Mouse (Mus musculus) large intestine, adult 2 months (tissue): ENCODE results near the gene Bad. TPM values are rescaled to one million over a fixed set of nuclear protein-coding genes. Genes with fewer than 3 reads are reported as not detected.
A peak's percentile ranks its signal among the peaks of the same experiment; 100 is the strongest.
"Not testable (repeated sequence)": the region's sequence is repeated elsewhere in the genome, so short reads cannot be mapped to it uniquely, and the experiment has no call there.

Source experiments
- DNase-seq: peaks from one replicate; pipeline ENCODE4 v3.0.0-alpha.2; 2012; ENCODE audit warnings: low read depth, low spot score
- WGBS: fragments of 180-500 bp; shearing (Covaris S2); methylation state at CpG from one replicate; pipeline ENCODE4 v1.1.7; 2018; 5-methylcytosine and 5-hydroxymethylcytosine counted together
- polyA plus RNA-seq: library from polyadenylated mRNA; depleted of rRNA; stranded (reverse); fragments of >200 nt; gene quantifications from 2 replicates; pipeline ENCODE4 v1.2.3, GENCODE M21; 2012

Bad gene
- polyA plus RNA-seq, 1 experiment, result 78.2 TPM

DNA sequence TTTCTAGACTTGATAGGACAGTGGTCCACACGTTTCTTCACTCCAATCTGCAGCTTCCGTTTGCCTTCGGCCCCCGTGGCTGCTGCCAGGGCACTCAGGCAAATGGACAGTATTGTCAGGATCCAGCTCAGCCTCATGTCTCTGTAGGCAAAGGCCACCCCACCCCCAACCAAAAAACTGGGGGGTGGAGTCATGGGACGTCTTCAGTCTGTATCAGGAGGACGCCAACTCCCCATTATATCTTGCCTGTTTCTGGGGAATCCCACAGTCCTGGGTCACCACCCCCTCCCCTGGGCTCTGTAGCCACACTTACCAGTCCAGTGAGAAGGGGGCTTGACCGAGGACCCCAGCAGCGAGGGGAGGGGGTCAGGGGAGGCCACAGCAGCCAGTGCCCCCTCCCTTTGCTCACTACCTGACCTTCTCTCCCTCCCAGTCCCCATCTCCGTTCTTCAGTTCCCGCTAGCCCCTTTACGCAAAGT is 37.4 kb downstream of the Bad start:
- DNase-seq, result no peak
- 13% methylated on average over 11 of the region's 11 CpGs for WGBS

DNA sequence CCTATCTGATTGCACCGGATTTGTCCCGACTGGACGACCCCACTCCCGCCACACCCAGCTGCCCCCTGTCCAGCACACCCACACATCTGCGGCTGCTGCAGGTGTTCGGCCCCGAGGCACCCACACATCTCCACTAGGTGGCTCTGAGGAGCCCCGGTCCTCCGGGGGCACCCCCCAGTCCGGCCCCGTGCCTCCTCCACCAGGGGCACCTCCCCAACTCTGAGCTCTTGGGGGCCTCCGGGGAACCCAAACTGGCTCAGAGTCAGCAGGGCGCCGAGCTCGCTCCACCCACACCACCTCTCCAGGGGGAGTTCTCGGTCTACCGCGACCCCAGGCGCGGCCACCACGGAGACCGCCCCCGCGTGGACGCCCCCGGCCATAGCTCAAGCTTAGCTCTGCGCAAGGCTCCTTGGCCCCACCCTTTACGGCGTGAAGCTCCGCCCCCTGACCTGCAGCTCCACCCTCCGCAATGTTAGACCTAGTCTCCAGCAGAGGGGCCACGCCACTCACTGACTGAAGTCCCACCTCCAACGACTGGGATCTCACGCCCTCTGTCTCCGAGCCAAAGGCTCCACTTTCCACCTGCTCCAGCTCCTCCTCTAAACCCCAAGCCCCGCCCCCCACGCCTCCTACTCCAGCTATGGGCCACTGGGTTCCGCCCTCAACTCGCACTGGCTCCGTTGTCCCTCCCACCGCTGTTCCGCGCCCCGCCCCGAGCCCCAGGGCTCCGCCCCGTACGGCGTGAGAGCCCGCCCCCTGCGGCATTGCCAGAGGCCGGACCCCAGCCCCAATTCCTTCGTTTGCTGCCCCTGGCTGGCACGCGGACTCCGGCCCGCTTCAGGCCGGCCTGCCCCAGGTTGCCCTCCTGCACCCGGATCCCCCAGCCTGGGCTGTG is 38.1 kb downstream of the Bad start:
- WGBS, result 1% methylated on average over 59 of the region's 59 CpGs

DNA sequence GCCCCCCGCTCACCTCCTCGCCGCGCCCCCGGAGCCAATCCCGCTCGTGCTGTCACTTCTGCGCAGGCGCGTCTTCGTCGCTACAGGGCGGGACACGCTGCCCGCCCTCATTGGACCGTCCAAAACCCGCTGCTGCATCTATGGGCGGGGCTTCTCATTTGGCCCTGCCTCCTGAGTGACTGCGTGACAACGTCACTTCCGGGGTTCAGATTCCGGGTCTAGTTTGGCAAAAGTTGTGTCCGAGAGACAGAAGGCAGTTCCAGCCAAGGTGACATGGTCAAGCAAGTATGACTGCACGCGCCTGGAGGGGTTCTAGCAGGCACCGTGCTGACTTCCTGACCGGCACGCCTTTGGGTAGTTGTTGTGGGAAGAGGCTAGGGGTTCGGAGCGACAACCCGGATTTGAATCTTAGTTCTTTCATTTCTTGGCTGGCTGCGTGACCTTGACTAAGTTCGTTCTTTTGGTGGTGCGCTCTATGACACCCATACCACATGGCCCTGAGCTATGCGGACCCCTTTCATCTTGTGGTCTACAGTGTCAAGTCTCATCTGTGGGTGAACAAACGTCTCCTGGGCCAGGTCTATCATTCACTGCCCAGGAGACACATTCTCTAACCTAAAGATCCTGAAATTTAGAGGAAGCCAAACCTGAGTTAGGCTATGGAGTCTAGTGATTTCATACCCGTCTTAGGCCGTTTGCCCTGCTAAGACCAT is 38.9 kb downstream of the Bad start, which contains the start of gene Fkbp2:
Gene Fkbp2 (minus strand): TSS at position 121 of the 713 bp plus-strand sequence.
- peak; percentile 98 for DNase-seq
- WGBS, result 1% methylated on average over 38 of the region's 38 CpGs

More for the DNA sequence above, 38.1 kb downstream of the Bad start:
- peak; percentile 98 for DNase-seq

DNA sequence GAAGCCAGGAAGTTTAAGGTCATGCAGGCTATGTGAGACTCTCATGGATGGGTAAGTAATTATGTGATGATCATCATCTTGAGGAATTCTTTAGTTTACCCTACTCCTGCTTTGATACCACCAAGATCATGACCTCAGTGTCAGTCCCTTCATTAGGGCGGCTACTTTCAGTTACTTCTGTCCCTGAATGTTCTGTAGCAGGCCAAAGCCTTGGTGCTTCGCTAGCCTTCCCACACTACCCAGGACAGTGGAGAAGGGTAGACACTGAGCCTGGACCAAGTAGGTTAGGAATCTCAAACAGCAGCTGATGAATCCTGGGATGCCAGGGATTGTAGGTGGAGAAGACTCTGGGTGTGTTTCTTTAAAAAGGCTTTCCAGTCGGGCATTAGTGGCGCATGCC is 39.8 kb downstream of the Bad start:
- WGBS, result 79% methylated on average over 4 of the region's 4 CpGs
- no peak for DNase-seq

DNA sequence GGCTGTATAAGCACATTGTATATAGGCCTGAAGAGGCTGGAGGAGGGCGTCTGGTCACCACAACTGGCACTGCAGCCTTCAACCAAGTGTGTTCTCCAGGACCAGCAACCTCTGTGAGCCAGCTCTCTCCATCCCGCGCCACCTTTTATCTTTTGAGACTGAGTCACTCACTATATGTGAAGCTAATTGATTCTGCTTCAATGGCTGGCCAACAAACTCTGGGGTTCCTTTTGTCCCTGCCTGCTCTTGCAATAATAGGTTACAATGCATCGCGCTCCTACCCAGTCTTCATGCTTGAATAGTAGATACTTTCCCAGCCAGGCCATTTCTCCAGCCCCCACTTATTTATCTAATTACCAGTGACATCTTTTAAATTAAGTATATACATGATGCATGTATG is 42.0 kb downstream of the Bad start:
- DNase-seq, result no peak
- WGBS, result 99% methylated on average over 5 of the region's 5 CpGs

DNA sequence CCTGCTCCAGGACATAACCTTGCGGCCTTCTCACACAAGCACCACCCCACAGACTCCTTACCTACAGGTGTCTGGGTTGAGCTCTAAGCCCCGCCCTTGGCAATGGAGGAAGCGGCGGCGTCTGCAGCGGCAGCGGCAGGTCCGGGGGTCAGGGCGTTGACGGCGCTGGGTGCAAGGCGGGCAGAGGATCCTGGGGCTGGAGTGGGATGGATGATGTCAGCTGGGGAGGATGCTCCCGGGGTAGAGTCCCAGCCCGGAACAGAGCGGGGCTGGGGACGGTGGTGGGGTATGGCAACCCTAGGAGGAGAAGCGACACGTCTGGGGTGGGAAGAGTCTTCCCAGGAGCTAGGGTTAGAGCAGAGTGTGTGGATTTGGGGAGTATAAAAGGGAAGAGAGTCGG is 43.6 kb downstream of the Bad start:
- WGBS, result 63% methylated on average over 19 of the region's 19 CpGs

DNA sequence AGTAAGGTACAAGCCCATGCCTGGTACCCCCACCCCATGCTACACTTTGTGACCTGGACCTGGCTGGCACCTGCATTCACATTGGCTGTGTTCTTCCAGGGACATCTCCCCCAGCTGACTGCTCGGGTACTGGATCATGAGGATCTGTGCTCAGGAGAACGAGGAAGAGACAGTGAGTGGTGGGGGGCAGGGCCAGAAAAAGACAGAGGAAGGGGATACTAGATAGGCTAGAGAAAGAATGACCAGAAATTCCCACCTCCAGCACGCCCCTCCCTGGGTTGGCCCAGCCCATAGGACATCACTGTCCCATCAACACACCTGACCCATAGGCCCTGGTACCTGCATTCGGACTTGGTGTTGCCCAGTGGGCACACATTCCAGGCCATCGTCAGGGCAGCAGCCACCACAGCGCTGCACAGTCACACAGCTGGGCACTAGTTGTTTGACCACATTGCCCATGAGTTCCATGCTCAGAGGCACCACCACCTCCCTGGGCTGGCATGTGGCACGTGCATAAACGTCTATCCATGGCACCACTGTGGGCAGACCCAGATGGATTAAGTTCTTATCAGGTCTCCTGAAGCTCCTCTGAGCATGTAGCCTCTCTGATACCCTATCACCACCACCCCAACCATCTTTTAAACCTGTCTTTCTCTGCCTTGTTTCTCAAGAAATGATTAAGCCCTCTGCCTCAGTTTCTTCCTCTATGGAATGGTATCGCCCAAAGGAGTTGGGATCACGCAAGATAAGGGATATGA is 44.5 kb downstream of the Bad start:
- 75% methylated on average over 10 of the region's 10 CpGs for WGBS
- no peak for DNase-seq

More for the DNA sequence above, 43.6 kb downstream of the Bad start:
- DNase-seq, result no peak

DNA sequence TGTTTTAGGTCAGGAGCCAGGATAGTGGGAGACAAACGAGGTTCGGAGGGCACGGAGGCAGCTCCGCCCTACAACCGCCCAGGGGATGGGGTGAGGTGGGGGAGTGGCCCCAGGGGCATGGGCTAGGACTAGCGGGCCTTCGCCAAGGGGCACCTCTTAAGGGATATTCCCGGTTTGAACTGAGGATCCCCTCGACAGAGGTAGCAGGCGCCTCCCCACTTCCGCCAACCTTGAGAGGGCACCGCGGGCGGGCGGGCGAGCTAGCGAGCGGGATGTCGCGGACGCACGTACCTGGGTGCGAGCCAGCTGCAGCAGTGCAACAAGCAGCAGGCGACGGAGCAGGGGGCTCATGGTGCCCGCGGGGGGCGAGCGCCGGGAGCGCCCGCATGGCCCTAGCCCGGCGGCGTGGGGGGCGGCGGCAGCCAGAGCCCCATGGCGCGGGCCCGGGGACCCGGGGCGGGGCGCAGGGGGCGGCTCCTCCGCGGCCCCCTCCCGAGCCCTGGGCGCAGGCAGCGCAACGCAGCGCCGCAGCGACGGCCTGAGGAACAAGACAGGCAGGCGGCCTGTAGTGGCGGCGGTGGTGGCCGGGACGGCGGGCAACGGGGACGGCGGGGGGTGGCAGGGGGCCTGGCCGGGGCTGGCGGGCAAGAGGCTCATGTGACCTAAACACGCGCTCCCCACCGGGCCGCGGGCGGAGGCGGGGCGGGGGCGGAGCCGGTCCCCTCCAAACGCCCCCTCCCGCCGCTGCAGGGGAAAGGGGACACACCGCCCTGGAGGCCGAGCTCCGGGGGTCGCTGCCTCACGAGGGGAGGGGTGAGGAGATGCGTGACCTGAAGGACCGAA is 45.6 kb downstream of the Bad start, which contains the start of gene Vegfb:
Gene Vegfb (minus strand): TSS at position 591 of the 843 bp plus-strand sequence.
- no peak for DNase-seq
- WGBS, result 2% methylated on average over 82 of the region's 85 CpGs

DNA sequence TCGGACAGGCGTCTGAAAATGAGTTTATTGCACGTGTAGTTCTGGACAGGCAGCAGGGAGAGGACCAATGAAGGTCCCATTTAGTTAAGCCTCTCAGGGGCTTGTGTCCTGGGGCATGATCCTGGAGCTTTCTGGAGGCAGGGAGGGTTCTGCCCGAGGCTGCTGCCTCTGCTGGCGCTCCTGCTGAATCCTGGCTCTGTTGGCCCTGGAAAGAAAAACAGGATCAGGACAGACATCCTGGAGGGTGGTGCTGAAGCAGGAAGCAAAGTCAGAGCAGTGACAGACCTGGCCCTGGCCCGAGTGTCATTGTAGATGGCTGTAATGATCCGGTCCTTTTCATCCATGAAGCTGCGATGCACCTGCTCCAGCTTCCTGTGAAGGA is 46.2 kb downstream of the Bad start:
- DNase-seq, result no peak
- WGBS, result 2% methylated on average over 8 of the region's 8 CpGs

DNA sequence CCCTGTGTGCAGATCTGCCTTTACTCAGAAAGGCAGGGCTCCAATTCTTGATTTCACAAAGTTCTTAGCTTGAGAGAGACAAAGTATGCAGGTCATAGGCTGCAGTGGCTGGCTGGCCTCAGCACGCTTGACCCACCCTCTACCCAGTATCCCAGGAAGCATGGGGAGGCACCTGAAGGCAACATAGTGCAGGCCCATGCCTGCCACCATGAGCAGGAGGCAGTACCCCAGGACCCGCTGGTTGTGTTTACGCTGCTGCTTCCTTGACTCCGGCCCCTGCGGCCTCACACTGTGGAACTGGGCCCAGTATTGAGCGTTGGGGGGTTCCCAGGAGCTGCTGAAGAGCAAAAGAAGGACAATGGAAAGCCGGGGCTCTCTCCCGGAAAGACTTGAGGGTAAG is 47.6 kb downstream of the Bad start:
- DNase-seq, result no peak
- 92% methylated on average over 8 of the region's 8 CpGs for WGBS

DNA sequence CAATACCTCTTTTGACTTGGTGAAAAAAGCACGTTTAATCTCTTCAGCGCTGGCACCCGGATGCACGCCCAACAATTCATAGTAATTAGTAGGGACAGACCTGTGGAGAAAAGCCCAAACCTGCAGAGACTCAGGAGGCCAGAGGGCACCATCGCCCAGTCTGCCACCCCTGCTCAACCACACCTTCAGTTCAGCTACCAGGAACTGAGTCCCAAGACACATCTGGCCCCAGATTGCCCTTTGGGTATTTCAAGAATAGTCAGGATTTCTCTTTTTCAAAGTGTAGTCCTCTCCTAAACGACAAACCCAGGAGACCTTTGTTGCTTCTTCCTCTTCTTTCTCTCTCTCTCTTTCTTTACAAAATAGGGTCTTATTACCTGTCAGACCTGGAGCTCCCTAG is 49.1 kb downstream of the Bad start:
- DNase-seq, result no peak
- WGBS, result 74% methylated on average over 6 of the region's 6 CpGs

DNA sequence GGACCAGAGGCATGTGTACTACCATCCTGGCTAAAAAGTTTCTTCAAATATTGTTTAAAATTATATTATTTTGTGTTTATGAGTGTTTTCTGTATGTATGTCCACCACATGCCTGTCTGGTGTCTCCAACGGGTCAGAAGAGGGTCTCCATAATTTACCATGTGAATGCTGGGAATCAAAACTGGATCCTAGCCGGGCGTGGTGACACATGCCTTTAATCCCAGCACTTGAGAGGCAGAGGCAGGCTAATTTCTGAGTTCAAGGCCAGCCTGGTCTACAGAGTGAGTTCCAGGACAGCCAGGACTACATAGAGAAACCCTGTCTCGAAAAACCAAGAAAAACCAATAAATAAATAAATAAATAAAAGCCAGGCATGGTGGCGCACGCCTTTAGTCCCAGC is 49.5 kb downstream of the Bad start:
- DNase-seq, result not testable (repeated sequence)
- 91% methylated on average over 6 of the region's 6 CpGs for WGBS

DNA sequence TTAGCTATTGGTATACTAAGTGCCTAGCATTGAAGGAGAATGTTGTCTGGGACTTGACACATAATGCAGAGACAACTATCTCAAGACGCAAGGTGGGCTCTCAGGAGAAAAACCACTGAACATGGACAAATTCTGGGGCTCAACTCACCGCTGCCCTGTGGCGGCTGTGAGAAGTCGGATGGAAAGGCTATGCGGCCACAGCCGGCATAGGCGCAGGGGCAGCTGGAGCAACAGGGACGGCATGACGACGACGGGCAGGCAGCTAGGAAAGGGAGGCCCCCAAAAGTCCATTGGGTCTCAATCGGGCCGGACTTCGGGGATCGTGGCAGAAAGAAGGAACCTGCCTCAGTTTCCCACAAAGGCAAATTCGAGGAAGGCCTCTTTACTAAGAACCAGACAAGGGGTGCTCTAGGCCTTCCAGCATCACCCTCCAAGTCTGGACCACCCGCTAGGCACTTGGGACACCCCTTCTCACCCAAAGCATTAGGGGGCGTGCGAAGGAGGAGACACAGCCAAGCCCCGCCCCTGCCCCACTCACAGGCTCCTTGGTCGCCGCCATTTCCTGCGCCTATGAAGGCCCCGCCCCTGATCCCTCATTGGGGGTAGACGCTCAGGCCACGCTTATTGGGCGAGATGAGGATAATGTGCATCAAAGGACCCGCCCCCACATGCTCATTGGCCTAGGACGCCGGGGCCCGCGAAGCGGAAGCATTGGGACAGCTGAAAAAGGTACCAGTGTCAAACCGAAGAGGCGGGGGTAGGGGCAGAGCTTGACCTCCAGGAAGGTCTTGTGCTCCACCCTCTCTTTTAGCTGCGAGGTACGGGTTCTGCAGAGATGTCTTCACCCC is 50.6 kb downstream of the Bad start, which contains the start of gene Dnajc4:
Gene Dnajc4 (minus strand): TSS at position 562 of the 848 bp plus-strand sequence.
- WGBS, result under 1% methylated on average over 37 of the region's 37 CpGs
- peak; percentile 96 for DNase-seq

DNA sequence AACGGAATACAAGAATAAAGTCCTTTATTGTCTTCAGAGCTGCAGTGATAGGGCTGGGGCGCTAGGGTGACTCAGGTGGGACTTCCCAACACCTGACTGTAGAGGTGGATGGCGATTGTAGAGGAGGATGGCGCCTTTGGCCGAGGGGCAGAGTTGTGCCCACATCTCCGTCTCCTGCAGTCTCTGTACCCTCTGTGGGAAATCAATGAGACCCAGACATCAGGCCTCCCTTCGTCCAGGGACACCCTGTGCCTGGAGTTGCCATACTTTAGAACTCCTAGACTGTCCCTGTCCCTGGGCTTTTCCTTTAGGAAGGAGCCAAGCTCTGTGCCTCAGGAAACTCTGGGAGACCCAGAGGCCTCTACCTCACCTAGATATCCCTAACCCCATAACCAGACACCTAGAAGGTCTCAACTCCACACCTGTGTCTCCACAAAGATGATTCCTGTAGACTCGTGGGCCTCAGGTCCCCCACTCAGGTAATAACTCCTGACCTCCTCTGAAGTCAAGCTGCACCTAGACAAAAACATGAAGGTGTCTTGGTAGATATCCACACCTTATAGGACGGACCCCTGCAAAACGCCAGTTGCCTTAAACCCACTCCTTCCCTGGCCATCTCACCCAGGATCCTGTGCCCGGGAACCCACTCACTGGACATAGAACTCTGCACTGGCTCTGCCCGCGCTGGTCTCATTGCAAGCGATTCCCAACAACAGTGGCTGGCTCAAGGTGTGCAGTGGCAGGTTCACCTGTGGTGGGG is 51.5 kb downstream of the Bad start:
- WGBS, result 60% methylated on average over 14 of the region's 14 CpGs
- DNase-seq, result no peak

DNA sequence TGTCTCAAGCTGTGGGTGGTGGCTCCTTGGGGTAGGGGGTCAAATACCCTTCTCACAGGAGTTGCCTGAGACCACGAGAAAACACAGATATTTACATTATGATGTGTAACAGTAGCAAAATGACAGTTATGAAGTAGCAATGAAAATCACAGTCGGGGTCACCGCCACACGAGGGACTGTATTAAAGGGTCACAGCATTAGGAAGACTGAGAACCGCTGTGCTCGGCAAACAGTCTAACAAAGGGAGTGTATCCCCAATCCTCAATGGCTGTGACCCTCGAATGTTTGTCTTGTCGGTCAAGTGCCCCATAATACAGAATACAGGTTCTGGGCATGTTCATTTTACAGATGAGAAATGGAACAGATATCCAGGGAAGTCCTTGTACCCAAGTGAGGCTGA is 52.3 kb downstream of the Bad start:
- no peak for DNase-seq
- 87% methylated on average over 8 of the region's 8 CpGs for WGBS

DNA sequence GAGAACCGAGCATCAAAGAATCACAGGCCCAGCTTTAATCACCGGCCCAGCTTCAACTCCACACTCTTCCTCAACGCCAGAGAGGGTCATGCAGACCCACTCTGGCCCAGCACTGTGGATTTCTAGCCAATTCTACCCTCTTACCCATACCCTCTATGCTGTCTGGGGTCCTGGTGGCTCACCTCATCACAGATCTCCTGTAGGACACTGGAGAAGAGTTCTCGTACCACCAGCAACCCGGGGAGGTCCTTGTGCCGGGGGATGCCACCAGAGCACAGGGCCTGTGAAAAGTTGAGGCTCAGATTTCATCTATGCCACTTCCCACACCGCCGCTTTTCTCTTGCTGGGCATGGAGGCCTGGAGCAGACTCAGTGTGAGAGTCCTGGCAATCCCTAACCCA is 52.8 kb downstream of the Bad start:
- DNase-seq, result no peak
- 83% methylated on average over 8 of the region's 8 CpGs for WGBS

DNA sequence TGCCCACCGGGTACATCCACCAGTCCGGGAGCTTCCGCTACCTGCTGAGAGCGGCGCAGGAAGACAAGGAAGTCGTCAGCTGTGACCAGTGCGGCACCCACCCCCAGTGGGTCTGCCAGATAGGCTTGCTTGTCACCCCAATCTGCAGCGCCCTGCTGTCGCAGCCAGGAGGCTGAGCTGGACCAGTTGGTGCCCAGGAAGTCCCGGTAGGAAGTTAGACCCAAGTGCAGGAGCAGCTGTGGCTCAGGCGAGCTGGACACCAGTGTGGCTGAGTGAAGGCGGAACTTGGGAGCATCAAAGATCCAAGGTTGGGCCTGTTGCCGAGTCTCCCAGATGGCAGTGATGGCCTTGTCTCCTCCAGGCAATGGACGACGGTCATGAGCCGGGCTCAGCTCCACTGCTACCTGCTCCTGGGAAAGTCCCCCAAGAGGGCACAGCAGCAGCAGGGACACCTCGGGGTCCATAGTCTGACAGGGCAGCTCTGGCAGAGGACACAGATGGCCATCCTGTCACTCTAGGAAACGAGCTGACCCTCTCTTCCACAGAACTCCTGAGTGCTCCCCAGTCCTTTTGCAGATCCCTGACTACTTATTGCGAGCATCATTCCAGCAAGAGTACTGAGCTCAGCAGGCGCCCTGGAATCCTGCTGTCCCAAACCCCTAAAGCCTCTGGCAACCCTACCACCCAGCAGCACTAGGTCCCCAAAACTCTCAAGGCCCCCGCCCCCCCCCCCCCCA is 53.8 kb downstream of the Bad start:
- 26% methylated on average over 21 of the region's 21 CpGs for WGBS
- DNase-seq, result no peak
